Mouse (Mus musculus) MEL (cell line): ENCODE measurements around the gene Pcdh19.

Source experiments
- CHD2 ChIP-seq: IDR thresholded peaks from 2 replicates; pipeline ENCODE4 v1.6.1; 2011; ENCODE audit warnings: low read length, improper control_type of control experiment
- KAT2A ChIP-seq: conservative IDR thresholded peaks from 2 replicates; pipeline ENCODE4 v1.6.1; 2012; ENCODE audit warnings: low read depth, low read length, improper control_type of control experiment, inconsistent platforms
- ZNF384 ChIP-seq: IDR thresholded peaks from 2 replicates; pipeline ENCODE4 v1.6.1; 2012; ENCODE audit warnings: low read depth, mild to moderate bottlenecking, inconsistent platforms, low read length, improper control_type of control experiment

- peak; percentile 43; the same call in 1 of the 2 replicates for TF ChIP-seq ZNF384
- TF ChIP-seq CHD2, result no peak
- no peak for TF ChIP-seq KAT2A
These were observed 59.2 kb downstream of the Pcdh19 start for GRCm38 (mm10) chrX:133629538-133629937.
